Mouse (Mus musculus) right cerebral cortex, adult 2 months (tissue): ENCODE results near the gene H2-Q7.
"Not testable (repeated sequence)": the region's sequence is repeated elsewhere in the genome, so short reads cannot be mapped to it uniquely, and the experiment has no call there.

ENCODE experiments used
- DNase-seq, 2 experiments: peaks; one replicate each; pipeline ENCODE4 v3.0.0; 2021 to 2022; ENCODE audit warnings: low spot score in 2 of 2

H2-Q7 gene

DNA sequence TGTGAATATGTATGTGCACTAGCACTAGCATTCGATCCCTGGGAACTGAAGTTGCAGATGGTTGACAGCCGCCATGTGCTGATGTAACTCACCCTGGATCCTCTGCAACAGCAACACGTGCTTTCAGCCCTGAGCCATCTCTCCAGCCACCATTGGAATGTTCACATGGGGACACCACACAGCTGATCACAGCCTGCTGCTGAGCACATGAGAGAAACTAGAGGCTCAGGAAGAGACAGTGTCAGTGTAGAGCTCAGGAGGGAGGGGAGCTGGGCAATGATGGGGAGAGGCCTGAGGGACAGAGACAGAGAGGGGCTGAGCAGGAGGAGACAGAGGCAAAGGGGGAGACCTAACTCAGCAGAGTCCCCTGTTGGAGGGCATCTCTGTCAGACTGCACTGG lies 3.4 kb upstream of the H2-Q7 start:
- not testable (repeated sequence) for DNase-seq

DNA sequence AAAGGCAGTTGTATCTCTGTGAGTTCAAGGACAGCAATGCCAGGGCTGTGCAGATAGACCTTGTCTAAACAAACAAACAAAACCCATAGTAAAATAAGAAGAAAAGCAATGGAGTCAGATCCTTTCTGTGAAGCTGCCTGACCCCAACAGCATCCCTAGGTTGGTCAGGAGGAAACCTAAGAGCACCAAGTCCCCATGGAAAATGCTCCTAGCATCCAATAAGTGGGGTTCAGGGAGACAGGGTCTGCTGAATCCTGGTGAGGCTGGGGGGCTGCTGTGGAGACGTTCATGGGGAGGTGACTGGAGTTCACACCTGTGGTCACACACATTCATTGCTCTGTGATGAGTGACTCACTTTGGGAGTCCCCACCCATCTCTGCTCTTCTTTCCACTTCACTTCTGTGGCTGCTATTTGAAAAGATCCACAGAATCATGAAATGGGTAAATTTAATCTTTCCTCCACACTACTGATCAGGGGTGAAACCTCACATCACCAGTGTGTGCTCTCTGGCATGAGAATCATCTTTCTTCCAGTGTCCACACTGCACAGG lies 1.5 kb upstream of the H2-Q7 start:
- DNase-seq: not testable (repeated sequence)

DNA sequence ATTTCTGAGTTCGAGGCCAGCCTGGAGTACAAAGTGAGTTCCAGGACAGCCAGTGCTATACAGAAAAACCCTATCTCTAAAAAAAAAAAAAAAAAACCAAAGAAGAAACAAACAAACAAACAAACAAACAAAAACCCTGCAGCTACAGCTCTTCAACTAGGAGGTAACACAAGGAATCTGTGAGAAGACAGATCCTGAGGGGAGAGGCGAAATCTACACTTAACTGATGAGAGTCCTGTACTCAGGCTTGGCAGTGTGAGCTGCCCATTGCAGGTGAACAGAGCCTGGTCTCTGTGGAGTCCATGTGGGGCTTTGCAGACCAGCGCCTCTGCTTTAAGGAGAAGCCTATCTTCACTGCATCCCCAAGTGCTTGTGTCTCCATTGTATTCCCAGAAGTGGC lies 560 bp upstream of the H2-Q7 start:
- not testable (repeated sequence) for DNase-seq

DNA sequence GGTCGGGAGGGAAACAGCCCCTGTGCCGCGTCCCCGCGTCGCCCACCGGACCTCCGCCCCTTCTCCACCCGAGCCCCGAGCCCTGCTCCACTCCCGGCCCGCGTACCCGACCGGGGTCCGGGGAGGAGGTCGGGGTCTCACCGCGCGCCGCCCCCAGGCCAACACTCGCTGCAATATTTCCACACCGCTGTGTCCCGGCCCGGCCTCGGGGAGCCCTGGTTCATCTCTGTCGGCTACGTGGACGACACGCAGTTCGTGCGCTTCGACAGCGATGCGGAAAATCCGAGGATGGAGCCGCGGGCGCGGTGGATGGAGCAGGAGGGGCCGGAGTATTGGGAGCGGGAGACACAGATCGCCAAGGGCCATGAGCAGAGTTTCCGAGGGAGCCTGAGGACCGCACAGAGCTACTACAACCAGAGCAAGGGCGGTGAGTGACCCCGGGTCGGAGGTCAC lies 366 bp downstream of the H2-Q7 start:
- not testable (repeated sequence) for DNase-seq

DNA sequence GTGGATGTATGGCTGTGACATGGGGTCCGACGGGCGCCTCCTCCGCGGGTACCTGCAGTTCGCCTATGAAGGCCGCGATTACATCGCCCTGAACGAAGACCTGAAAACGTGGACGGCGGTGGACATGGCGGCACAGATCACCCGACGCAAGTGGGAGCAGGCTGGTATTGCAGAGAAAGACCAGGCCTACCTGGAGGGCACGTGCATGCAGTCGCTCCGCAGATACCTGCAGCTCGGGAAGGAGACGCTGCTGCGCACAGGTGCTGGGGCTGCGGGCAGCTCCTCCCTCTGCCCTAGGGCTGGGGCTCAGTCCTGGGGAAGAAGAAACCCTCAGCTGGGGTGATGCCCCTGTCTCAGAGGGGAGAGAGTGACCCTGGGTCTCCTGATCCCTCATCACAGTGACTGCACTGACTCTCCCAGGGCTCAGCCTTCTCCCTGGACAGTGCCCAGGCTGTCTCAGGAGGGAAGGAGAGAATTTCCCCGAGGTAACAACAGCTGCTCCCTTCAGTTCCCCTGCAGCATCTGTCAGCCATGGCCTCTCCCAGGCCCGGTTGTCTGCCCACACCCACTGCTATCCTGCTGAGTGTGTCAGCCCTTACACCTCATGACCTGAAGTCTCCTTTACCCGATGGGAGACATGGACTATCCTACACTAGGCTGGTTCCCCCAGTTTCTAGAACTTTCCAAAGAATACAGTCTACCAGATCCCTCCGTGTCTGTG lies 1.1 kb downstream of the H2-Q7 start:
- not testable (repeated sequence) for DNase-seq

DNA sequence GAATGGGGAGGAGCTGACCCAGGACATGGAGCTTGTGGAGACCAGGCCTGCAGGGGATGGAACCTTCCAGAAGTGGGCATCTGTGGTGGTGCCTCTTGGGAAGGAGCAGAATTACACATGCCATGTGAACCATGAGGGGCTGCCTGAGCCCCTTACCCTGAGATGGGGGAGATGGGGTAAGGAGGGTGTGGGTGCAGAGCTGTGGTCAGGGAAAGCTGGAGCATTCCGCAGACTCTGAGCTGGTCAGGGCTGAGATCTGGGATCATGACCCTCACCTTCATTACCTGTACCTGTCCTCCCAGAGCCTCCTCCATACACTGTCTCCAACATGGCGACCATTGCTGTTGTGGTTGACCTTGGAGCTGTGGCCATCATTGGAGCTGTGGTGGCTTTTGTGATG lies 3.4 kb downstream of the H2-Q7 start:
- DNase-seq: not testable (repeated sequence)

DNA sequence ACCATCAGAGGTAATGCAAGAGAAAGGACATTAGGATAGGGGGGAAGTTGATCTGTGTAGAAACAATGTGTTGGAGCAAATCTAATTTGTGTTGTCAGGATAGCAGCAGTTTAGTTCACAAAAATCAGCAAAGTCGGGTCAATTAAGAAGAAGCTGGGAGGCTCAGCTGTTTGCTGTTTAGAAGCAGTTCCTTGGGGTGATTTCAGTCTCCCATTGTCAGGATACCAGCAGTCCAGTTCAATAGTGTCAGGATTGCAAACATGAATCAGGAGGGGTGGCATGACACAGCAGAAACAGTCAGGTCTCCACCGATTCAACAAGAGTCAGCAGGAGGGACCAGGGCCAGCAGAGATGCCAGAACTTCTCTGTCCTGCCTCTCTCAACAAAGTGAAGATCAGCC lies 5.6 kb downstream of the H2-Q7 start:
- DNase-seq: not testable (repeated sequence)

DNA sequence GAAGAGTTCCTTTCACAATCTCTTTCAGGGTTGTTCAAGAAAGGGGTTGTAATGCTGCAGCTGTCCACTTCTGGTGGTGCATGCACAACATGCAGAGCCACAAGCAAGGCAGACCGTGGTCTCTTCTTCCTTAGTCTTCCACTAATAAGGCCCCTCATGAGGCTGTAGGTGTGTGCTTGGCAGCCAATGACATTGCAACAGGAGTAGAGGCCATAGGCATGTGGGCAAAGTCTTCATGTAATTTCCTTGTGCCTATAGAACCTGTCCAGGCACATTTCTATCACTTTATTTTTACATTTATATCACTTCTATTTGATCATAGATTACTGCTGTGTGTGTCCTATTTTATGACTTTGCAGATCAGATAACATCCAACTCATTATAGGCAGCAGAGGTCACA lies 19.3 kb downstream of the H2-Q7 start:
- not testable (repeated sequence) for DNase-seq

DNA sequence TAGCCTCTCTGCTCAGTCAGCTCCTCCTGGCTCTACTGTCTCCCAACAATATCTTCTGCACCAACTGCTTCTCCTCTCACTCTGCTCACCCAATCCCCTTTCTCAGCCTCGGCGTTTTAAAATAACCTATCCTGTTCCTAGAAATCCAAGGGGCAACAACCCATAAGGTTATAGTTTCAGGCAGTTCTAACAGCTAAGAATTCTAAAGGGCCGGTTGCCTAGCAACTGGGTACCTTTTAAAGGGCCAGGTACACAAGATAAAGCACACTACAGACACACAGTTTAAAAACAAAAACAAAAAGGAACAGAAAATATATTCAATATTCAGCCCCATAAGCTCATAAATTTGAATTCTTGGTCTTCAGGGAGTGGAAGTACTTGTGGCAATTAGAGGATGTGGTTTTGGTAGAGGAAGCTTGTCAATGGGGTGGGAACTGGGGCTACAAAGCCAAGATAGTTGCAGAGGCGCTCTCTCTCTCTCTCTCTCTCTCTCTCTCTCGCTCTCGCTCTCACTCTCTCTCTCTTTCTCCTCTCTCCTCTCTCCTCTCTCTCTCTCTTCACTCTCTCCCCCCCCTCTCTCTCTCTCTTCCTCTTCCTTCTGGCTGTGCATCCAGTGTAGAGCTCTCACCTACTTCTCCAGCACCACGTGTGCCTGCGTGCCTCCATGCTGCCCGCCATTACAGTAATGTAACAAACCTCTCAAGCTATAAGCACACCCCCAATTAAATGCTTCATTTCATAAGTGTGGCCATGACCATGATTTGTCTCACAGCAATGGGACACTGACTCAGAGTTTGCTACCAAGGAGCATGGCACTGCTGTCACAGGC lies 21.8 kb downstream of the H2-Q7 start:
- DNase-seq: not testable (repeated sequence)

DNA sequence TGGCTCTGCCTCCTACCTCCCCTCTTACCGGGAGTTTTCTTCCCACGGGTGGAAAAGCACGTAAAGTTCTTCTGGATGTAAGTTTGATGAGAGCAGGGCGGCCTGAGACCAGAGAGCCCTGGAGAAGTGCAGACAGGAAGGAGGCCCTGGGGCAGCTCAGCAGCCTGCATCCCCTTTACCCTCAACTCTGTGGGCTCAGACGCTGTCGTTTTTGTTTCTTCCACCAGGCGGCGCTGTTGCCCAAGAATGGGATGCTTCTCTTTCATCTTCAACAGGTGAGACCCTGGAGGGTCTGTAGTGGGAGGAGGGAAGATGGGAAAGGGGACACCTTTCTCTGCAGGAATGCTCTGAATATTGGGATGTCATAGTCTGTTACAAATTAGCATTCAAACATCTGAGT lies 26.7 kb downstream of the H2-Q7 start:
- not testable (repeated sequence) for DNase-seq

DNA sequence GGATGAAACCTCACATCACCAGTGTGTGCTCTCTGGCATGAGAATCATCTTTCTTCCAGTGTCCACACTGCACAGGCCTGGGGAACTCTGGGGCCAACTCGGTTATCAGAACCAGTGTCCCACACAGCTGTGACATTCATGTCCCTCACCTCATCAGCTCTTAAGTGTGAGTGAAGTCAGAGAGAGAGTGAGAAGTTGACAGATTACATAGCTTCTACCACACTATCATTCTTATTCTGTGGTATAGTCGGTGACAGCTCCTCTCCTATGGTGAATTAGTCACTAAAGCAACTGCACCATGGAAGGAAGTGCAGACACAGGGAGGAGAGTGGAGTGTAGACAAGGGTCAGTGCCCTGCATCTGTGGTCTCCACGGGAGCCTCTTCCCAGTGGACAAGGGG lies 30.0 kb downstream of the H2-Q7 start:
- DNase-seq: not testable (repeated sequence)

DNA sequence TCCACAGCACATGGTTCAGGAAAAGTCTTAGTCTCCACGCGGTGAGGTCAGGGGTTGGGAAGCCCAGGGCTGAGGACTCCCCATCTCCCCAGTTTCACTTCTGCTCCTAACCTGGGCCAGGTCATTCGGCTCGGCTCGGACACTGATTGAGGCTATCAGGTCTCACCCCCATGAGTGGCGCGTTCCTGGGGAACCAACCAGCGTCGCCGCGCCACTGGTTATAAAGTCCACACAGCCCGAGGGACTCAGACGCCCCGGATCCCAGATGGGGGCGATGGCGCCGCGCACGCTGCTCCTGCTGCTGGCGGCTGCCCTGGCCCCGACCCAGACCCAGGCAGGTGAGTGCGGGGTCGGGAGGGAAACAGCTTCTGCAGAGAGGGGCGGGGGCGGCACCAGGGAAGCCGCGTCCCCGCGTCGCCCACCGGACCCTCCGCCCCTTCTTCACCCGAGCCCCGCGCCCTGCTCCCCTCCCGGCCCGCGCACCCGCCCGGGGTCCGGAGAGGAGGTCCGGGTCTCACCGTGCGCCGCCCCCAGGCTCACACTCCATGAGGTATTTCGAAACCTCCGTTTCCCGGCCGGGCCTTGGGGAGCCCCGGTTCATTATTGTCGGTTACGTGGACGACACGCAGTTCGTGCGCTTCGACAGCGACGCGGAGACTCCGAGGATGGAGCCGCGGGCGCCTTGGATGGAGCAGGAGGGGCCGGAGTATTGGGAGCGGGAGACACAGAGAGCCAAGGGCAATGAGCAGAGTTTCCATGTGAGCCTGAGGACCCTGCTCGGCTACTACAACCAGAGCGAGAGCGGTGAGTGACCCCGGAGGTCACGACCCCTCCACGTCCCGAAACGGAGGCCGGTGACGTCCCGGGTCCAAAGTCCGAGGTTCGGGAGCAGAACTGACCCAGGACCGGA lies 31.1 kb downstream of the H2-Q7 start, which contains the start of gene H2-Q10:
Gene H2-Q10, plus strand, starts transcription at position 248 of the 910 bp plus-strand sequence.
- DNase-seq: no peak

DNA sequence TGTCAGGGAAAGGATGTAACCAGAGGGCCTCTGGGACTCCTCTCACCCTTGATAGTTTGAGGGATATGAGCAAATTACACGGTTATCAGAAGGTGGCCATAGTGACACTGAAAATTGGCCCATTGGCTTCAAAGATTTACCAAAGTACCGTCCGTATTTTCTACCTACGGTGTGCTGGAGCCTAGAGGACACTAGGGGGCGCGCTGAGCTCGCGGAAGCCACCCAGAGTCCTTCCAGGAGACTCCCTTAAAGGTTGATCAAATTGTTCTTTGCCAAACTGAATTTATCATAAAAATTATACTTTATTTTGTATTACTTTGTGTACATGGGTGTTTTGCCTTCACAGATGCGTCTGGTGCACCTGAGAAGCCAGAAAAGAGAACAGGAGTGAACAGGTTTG lies 45.1 kb downstream of the H2-Q7 start:
- peak; percentile 66 to 68 for DNase-seq

DNA sequence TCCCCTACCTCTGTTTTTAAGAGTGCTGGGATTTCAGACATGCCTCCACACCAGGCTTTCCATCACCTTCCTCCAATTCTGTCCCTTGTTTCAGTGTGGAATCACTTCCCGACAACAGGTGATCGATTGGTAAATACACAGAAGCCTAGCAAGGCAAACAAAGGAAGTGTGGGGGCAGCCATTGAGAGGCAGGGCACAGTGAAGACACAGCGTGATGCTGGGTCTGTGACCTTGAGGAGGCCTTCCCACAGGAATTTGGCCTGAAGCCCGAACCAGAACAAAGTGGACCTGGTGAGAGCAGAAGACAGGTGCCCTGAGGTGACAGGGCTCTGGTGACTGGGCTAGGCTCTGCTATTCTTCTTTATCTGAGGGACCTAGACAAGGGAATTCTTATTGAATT lies 46.7 kb downstream of the H2-Q7 start:
- DNase-seq: no peak

DNA sequence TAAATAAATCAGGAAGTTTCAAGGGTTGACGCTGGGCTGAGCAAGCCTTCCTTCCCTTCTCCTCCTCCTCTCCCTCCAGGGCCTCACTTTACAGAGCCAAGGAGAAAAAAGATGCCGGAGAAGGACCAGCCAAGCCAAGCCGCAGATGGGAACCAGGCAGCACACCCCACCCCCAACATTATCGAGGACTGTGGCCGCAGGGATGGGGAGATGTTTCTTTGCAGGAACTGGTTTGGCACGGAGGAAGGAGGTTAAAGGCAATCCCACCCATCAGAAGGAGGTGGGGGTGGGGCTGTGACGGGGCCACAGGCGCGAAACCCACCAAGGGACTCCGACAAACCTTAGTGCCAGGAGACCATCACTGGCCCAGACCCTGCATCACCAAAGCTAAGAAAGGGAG lies 47.8 kb downstream of the H2-Q7 start:
- DNase-seq: no peak

DNA sequence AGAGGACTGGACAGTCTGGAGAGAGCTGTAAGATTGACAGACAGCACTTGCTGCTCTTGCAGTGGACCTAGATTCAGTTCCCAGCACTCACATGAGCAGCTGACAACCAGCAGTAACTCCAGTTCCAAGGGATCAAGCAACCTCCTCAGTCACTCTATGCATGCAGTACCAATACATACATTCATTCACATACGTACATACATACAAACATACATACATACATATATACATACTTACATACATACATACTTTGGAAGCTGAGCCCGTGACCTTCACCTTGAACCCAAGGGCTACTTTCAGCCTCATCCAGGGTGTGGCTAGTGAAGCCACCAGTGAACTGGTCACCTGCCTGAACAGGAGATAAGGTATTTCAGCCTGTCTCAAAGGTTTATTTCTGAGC lies 49.1 kb downstream of the H2-Q7 start:
- no peak for DNase-seq

DNA sequence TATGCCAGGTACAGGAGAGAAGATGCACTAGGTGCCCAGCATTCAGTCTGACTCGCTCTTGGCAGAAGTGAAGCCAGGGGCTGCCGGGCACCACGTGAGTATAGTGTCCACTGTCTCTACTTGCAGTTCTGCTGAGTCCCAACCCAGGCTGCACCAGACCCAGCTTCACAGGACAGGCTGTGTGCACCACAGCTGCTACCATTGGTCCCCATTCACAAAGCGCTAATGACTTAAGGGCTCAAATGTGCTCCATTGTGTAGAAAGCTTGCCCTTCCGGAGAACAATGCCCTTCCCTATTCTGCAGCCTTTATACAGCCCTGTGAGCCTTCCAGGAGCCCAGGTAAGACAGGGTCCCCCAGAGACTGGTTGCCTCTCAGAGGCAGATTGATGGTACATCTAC lies 51.4 kb downstream of the H2-Q7 start:
- no peak for DNase-seq
